Mouse (Mus musculus): Measurements from ENCODE around the gene Kdm5a.
A peak's percentile ranks its signal among the peaks of the same experiment; 100 is the strongest.

Gene Kdm5a

DNA sequence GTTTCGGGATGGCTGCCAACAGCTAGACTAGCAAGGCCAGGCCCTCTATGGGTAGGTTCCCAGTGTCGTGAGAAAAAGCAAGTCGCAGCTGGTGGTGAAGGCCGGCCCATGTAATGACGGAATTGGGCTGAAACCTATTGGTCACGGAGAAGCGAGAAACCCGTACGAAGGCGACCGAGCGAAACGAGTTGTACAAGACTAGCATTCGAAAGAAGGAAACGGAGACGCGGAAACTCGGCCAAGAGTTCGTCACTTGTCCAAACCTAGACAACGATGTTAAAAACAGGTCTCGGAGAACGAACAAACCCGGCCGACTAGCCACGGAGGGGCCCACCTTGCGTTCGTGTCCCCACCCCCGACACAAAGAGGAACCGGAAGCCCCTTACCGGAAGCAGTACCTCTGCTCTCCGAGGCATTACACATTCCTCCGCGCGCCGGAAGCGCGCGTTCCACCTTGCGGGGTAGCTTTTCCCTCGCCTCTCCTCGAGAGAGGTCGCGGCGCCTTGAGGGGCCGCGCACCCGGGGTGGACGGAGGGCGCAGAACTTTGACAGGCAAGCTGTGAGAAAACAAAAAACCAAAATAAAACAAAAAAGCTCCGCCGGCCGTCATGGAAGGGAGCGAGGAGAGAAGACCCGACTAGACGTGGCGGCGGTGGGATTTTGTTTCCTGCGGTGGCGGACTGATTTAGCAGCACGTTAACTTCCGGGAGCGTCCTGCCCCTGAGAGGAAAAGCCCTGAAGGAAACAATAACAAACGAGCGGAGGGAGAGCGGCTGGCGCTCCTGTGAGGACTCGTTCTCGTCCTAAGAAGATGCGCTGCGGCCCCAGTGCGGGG is at the start of gene Kdm5a, which contains the start of gene Ccdc77:
Gene Kdm5a, plus strand, starts transcription at position 437 of the 835 bp plus-strand sequence.
Gene Ccdc77, minus strand, starts transcription at position 687 of the 835 bp plus-strand sequence.
- peak; percentile 92 for DNase-seq

DNA sequence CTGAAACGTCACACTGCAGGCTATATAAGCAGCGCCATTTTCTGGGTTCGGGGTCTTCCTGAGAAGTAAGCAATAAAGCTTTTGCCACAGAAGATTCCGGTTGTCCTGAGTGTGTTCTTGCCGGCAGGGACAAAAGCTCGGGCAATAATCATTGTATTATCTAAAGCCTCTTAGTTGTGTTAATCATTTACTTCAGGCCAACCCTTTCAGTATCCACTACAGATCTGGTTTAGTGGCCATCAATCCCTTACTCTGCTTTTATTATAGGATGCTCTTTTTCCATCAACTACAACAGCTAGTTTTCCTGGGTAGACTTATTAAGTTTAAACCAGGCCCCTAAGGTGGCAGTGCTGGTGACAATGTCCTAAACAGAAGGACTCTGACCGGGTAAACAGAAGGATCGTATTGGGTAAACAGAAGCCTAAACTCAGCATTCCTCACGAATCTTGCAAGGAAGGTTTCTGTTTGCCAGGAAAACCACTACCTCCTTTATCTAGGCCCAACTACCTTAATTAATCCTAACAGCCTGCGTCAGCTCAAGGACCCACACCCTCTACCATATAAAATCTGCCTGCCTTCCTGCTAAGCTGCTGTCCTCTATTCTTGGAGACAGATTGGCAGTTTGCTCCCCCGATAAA is 45.5 kb upstream of the Kdm5a start:
- no peak for DNase-seq

DNA sequence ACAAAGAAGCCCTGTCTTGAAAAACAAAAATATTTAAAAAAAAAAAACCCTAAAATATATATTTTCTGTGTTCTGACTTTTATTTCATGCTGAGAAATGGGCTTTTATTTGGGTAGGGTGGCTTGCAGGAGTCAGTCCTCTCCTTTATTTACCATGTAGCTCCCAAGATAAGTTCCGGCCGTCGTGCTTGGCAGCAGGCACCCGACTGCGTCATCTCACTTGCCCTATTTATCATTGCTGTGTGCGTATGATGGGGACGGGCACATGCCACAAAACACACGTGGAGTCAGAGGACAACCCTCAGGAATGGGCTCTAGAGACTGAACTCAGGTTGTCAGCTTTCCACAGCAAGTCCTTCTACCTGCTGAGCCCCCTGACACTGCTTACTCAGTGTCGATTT is 44.8 kb upstream of the Kdm5a start:
- DNase-seq, result no peak

DNA sequence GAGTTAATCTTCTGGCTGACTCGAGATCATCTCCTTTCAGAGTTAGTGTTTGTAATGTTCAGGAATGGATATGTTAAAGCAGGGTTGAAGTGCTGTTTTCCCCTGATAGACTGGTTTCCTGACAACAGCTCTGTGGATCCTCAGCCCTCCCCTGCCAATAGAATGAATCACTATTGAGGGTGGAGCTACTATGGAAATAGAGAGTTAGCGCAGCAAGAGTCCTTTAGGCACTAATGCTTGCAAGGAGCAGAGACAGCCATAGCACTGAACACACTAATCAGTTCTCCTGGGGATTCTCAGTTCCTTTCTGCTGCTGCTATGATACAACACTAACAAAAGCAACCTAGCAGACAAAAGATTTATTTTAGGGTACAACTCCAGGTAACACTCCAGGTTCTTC is 43.6 kb upstream of the Kdm5a start:
- DNase-seq, result no peak

DNA sequence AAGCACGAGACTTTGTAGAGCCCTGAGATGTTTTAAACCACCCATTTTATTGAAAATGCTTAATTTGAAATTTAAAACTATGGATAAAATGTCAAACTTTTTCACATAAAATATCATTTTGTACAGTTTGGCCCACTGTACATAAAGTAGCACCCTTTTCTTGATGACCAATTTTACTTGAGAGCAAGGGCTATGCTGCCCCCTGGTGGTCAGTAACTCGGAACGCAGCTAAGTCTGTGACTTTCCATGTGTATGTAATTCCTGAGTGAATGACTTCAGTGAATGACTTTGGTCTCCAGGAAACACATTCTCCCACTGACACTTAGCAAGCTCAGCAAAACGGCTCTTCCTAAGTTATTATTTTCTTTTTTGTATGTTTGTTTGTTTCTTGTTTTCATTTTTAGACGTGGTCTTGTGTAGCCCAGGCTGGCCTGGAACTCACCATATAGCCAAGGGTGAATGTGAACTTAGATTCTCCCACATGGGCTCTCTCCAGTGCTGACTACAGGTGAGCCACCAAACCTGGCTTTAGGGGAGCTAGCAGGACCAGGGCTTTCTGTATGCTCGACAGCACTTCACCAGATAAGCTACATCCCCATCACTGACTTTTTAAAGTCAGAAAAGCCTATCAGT is 39.5 kb upstream of the Kdm5a start:
- DNase-seq, result peak; percentile 74

DNA sequence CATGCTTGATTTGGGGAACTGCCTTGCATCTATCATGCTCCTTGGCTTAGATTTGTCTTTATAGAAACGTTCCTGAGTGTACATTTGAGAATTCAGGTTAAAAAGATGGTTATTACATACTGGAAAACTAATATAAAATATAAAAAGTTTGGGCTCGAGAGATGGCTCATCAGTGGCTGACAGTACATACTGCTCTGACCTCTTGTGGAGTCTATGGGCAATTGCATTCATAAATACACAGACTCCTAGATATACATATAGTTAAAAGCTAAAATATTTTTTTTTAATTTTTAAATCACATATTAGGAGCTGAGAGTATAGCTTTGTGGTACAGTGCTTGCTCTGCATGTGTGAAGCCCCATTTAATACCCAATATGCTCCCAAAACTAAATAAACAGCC is 31.6 kb upstream of the Kdm5a start:
- DNase-seq, result no peak

DNA sequence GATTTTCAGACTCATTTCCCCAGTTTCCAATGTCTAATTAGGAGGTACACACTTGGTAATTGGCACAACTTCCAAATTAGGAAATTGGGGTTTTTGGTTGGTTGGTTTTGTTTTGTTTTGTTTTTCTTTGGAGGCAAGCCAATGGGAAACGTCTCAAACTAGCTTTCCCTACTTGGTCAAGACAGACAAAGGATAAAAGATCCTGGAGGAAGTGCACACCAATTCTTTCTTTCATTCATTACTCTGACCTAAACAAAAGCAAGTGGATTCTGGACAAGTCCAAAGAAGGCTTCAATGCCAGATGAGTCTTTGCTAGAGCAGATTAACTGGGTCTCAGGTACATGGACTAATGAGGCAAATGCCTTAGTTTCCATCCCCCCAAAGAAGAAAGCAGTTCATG is 19.9 kb upstream of the Kdm5a start:
- no peak for DNase-seq

DNA sequence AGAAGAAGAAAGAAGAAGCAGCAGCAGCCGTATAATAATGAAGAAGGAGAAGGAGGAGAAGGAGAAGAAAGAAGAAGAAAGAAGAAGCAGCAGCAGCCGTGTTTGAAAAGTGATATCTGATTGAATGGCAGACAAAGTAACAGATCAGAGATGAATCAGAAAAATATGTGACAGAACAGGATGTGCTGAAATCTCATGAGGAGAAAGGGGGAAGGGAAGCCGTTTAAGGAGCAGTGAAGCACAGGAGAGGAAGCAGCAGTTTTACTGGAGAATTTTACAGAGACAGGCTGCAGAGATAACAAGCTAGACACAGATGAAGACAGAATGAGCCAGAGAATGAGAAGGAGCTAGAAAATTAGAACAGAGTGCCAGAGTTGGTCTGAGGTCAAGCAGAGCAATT is 14.9 kb upstream of the Kdm5a start:
- DNase-seq, result no peak

DNA sequence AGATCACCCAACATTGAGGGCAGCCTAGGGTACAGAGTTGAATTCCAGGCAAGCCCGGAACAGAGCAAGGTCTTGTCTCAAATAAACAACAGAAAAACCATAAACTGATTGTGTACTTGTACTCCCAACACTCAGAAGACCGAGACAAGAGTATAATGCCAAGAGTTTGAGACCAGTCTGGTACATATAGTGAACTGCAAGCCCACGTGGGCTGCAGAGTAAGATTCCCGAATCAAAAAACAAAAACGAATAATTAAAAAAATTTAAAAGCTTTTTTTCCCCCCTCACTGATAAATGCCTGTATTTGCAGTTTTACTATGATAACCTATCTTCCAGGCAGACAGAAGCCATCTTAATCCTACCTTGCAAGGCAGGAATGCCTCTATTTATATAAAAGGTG is 7.4 kb upstream of the Kdm5a start:
- no peak for DNase-seq

DNA sequence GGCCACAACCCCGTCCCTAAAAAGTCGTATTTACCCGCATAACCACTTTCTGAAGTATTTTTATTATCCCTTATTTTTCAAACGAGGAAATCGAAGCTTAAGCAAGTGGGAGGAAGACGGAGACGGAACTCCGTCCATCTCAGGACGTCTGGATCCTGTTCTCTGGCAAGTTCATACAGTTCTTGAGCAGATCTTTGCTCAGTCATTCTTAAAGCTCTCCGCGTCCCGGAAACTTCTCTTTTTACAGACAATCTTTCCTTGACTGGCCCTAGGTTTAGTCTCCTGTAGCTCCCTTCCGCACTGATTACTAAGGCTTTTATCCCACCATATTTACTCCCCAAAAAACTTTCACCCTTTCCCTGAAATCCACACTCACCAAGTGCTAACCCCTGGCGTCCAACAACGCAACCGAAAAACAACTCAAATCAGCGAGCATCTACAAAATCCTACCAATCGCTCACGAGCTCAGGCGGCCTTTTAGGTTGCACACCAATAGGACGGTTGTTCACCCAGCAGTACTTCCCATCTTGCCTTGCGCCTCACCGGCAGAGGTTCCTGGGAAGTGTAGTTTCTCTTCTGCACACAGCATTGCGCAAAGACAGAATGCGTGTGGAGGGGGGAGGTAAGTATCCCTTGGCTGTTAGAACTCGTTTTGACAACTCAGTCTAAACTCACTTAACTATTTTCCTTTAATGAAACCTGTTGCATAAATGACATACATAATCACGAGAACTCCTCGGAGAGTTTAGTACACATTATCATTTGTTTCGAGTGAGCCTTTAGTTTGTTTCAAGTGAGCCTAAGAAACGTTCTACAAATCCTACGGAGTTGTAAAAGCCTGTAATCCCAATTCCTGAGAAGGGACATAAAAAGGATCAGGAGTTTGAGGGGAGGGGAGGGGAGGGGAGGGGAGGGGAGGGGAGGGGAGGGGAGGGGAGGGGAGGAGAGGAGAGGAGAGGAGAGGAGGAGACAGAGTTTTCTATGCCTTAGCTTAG is 6.7 kb upstream of the Kdm5a start:
- DNase-seq, result peak; percentile 92

DNA sequence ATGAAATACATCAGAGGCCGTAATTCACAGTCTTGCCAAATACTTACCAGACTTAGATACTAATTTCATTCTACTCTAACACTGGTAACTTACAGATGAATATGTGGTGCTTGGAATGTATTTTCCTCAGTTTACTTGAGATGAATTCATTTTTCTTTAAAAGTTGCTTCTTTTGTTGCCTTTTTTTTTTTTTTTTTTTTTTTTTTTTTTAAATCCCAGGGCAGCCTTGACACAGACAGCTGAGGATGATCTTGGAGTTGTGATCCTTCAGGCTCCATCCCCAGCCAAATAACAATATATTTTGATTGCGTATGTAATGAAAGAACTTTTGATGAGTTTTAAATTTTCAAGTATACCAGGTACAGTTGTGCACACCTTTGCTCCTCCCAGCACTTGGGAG is 1.8 kb upstream of the Kdm5a start:
- no peak for DNase-seq

DNA sequence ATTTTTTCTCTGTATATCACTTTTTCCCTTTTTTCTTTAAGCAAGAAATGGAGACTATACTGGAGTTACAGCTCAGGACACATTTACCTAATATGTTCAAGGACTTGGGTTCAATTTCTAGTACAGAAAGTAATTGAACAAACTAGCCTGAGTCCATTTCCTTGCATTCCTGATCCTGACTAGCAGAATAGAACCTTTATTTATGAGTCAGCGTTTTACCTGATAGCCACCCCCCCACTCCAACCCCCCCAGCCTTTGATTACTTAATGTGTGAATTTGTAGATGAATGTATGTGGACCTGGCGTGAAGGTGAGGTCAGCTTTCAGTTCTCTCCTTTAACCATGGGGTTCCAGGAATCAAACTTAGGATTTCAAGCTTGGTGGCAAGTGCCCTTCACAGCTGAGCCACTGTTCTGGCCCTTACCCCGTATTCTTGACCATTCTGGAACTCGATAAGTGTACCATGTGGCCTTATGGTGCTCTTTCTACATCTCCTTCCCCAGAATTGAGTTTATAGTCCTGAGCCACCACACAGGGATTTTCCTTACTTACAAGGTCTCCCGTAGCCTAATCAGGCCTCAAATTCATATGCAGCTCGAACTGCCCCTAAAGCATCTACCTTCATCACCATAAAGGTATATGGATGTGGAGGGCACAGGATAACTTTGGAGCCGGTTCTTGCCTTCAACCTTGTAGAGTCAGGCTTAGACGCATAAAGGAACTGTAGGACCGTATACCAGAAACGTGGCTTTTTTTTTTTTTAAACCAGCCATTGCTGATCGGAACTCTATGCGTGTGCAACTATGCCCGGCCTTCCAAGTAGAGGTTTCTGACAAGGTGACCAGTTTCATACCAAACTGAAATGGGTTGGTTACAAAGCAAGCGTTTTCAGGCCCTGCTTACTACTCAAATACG is 893 bp upstream of the Kdm5a start:
- DNase-seq, result peak; percentile 8

DNA sequence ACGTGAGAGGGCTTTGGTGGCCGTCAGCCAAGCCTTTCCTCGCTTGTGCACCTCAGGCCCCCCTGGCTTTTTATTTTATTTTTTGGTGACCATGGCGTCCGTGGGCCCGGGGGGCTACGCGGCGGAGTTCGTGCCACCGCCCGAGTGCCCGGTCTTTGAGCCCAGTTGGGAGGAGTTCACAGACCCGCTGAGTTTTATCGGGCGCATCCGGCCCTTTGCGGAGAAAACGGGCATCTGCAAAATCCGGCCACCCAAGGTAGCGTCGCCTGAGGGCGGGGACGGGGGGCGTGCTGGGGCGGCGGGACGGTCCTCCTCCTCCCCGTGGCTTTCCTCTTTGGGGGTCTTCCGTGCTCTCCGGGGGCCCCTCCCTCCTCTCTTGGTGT is 590 bp downstream of the Kdm5a start:
- peak; percentile 72 for DNase-seq

DNA sequence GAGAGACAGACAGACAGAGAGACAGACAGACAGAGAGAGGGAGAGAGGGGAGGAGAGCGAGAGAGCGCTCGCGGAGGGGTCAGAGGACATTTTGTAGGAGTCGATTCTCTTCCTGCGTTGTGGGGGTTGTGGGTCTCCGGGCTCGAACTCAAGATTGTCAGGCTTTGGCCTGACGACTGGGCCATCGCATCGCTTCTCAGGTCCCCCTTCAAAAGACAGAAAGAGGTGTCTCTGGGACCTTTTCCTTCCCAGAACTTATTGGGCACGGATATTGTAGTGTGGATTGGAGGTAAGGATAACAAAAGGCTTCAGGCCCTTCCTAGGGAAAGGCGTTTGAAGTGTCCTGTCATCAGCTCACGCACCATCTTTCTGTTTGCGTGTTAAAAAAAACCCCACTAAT is 1.1 kb downstream of the Kdm5a start:
- peak; percentile 21 for DNase-seq

DNA sequence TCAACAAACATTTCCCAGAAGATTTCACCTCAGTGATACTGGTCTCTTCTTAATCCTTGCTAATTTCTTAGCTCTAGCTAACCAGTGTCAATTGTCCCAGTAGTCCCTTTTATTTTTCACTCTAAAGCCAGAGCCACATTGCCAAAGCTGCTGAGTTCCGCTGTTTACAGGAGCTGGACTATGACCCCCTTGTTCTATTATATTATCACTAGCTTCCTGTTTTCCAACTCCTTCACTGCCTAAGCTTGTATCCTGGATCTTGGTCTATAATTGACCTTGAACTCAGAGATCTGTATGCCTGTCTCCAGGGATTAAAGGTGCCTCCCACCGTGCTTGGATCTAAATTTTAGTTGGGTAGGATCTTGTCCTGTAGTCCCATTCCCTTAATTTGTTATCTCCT is 12.8 kb downstream of the Kdm5a start:
- DNase-seq, result no peak

DNA sequence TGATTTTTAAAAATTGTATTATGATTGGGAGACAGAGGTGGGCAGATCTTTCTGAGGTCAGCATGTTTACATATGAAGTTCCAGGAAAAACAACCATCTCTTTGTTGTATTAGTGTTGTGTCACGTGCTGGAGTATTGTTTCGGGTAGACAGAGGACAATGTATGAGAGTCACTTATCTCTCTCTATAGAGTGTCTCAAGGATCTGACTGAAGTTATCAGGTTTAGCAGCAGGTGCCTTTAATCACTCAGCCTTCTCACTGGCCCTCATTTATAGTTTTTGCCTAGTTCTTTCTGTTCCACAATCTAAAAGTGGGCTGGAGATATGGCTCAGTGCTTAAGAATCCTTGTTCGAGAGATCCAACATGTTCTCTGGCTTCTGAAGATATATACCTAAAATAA is 26.1 kb downstream of the Kdm5a start:
- DNase-seq, result no peak

DNA sequence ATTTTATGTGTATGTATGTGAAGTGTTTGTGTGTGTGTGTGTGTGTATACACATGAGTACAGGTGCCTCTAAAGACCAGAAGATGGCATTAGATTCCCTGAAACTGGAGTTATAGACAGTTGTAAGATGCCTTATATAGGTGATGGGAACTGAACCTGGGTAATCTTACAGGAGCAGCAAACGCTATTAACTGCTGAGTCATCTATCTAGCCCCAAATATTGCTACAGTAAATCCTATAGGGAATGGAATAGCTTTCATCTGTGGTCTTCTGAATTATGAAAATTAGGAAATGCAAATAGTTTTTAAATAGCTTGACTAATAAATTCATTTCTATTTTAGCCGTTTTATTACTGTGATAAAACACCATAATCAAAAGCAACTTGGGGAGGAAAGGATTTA is 28.9 kb downstream of the Kdm5a start:
- no peak for DNase-seq

DNA sequence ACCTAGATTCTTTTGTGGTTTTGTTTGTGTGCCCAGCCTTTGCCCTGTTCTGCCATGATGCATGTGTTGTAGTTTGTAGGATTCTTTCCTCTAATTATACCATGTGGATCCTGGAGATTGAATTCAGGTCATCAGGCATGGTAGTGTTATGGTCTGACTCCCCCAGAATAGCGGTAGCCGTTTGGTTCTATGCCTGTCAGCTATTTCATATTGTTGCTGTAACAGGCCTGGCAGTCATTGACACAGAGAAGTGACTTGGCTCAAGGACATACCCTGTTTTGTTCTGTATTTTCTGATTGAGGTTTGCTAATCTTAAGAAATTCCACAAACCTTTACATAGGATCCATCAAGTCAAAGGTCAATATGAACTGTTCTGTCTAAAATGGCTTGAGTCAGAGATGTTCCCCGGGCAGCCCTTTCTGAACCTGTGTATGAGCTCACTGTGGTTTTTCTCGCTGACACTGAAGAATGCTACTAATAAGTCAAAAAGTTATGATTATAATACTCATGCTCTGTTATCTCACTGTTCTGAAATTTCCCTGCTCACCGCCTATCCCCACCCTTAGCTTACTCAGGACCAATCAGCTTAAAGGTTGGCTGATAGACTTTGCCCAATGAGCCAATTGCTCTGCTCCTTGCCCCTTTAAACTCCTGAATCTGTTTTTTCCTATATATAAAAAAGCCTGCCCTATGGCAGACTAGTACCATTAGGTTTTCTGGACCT is 31.9 kb downstream of the Kdm5a start:
- no peak for DNase-seq

DNA sequence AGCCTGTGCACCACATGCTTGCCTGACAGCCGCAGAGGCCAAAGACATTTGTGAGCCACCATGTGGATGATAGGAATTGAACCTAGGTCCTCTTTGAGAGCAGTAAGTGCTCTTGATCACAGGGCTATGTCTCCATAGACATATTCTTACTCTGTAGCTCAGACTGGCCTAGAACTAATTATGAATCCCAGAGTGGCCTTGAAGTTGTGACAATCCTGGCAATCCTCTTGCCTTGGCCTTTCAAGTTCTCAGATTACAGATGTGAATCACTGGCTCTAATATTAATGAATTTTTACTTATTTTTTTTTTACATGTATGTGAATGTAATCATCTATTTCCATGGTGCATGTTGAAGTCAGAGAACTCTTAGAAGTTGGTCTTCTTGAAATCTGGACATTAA is 40.0 kb downstream of the Kdm5a start:
- no peak for DNase-seq

DNA sequence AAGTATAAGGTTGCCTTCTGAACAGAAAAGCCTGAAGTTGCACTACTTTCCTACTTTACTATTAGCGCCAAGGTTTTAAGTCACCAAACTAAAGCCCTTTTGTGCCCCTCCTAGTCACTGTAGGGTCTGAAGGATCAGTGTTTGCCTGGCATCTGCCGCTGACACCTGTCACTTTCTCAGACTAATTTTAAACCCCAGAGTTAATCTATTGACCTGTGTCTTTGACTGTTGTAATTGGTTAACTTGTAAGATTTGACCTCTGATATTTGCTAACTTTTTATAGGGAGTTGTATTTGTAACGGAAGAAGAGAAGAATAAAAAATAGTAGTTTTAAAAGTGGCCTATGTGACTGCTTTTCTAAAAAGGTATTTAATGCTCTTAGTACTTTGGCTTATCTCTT is 74.2 kb downstream of the Kdm5a start:
- no peak for DNase-seq

DNA sequence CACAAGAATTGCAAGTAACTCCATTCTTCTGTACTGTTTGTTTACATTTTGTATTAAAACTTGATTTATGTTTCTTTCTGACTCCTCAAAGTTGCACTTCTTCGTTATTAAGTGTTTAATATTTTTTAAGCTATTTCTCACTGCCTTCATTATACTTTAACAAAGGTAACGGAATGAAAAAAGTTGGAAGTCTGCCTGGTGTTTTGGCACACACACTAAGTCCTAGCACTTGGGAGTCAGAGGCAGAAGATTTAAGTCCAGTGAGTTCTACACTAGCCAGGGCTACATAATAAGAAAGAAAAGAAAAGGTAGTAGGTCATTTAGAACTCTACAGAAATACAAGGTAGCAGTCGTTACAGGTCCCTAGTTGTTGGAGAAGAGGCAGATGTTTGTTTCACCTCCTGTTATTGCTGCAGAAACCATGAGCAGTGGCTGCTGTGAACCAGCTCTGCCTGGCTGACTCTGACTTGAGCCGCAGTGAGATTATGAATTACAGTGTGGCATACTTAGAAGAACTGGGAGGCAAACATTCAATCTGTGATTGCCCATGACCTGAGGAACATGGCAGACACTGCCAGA is 78.3 kb downstream of the Kdm5a start:
- DNase-seq, result no peak
